Mouse (Mus musculus) right cerebral cortex, postnatal 10 days (tissue): Measurements from ENCODE around the gene Chtop.

Experiments
- DNase-seq, 2 experiments: peaks; one replicate each; pipeline ENCODE4 v3.0.0; 2021; ENCODE audit warnings: low spot score in 2 of 2

The Chtop gene

GRCm38 (mm10) chr3:90512276-90512675 lies 3.0 kb upstream of the Chtop start:
- no peak for DNase-seq

- no peak for DNase-seq
Measured at GRCm38 (mm10) chr3:90509747-90510123, 437 bp upstream of the Chtop start.

- no peak for DNase-seq
Measured at GRCm38 (mm10) chr3:90508287-90508949, 880 bp downstream of the Chtop start.

GRCm38 (mm10) chr3:90506362-90506761 lies 2.9 kb downstream of the Chtop start:
- no peak for DNase-seq

- no peak for DNase-seq
Measured at GRCm38 (mm10) chr3:90505216-90505615, 4.1 kb downstream of the Chtop start.

GRCm38 (mm10) chr3:90503444-90503843 lies 5.9 kb downstream of the Chtop start:
- DNase-seq, result no peak

- no peak for DNase-seq
Measured at GRCm38 (mm10) chr3:90497597-90497996, 11.7 kb downstream of the Chtop start.

GRCm38 (mm10) chr3:90495850-90496525 lies 13.3 kb downstream of the Chtop start:
- DNase-seq, result no peak

- no peak for DNase-seq
Measured at GRCm38 (mm10) chr3:90493831-90494540, 15.3 kb downstream of the Chtop start.

- peak; percentile 62 to 72 for DNase-seq
Measured at GRCm38 (mm10) chr3:90491350-90491749, 17.9 kb downstream of the Chtop start.

GRCm38 (mm10) chr3:90490696-90491256 lies 18.5 kb downstream of the Chtop start, which contains the start of gene Snapin:
Gene Snapin, minus strand, starts transcription at chr3:90491033.
- peak; percentile 95 to 96 for DNase-seq

- no peak for DNase-seq
Measured at GRCm38 (mm10) chr3:90488576-90488975, 20.7 kb downstream of the Chtop start.

GRCm38 (mm10) chr3:90486998-90487397 lies 22.3 kb downstream of the Chtop start:
- no peak for DNase-seq

GRCm38 (mm10) chr3:90475831-90476611 lies 33.3 kb downstream of the Chtop start, which contains the start of gene Ilf2:
Gene Ilf2, plus strand, starts transcription at chr3:90476126.
- peak; percentile 97 to 98 for DNase-seq

- no peak for DNase-seq
Measured at GRCm38 (mm10) chr3:90475151-90475830, 34.0 kb downstream of the Chtop start.

- no peak for DNase-seq
Measured at GRCm38 (mm10) chr3:90472213-90472612, 37.1 kb downstream of the Chtop start.

- DNase-seq, result no peak
Measured at GRCm38 (mm10) chr3:90467618-90468300, 41.5 kb downstream of the Chtop start.

- peak; percentile 61 to 66 for DNase-seq
Measured at GRCm38 (mm10) chr3:90466311-90466766, 43.0 kb downstream of the Chtop start.

GRCm38 (mm10) chr3:90465686-90466310 lies 43.5 kb downstream of the Chtop start, which contains the start of gene Npr1:
Gene Npr1, minus strand, starts transcription at chr3:90465866.
- DNase-seq, result no peak
